Mouse (Mus musculus): ENCODE measurements around the gene Mmp28.
A peak's percentile ranks its signal among the peaks of the same experiment; 100 is the strongest.

The Mmp28 gene

DNA sequence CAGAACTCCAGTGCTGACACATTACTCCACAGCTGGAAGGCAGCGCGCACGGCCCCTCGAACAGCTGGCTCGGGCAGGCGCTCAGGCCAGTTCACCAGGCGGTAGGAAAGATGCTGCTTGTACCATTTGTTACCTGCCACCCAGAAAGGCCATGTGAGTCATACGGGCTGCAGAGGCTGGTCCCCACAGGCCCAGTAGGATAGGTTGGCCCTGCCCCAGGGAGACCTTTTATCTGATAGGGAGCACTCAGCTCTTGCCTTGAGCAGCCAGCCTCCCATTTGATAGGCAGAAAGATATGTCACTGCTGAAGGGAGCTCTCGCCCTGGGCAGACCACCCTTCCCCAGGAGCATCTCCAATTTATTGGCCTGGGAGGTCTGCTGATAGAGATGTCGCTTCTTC is 15.3 kb downstream of the Mmp28 start:
- DNase-seq, result no peak

DNA sequence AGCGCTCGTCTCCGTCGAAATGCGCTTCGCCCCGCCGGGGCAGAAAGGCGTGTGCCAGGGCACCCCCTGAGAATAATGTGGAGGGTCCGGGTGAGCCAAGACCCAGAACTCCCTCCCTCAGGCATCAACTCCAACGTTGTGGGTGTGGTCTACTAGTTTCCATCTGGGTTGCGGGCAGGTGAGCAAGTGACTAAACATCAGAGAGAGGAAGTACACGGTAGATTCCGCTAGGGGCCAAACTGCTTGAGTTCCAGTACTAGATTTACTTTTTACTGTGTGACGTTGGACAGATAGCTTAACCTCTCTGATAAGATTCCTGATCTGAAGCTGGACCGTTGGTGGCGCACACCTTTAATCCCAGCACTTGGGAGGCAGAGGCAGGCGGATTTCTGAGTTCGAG is 17.9 kb downstream of the Mmp28 start:
- no peak for DNase-seq

DNA sequence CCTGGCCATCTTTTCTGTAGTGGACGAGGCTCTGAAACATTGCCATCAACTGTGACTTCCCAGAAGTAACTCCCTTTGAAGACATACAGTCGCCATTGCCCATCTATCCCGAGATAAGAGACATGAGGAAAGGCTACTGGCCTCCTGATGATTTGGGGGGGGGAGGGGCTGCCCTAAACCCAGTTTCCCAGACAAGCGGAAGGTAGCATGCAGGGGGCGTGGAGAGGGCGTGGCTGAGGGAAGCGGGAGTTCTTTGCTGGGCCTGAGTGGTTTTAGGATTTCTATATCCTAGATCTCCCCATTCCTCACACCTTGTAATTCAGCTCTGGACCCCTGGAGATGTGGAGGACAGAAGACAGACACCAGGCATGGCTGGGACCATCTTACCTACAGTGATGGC is 19.0 kb downstream of the Mmp28 start:
- no peak for DNase-seq

DNA sequence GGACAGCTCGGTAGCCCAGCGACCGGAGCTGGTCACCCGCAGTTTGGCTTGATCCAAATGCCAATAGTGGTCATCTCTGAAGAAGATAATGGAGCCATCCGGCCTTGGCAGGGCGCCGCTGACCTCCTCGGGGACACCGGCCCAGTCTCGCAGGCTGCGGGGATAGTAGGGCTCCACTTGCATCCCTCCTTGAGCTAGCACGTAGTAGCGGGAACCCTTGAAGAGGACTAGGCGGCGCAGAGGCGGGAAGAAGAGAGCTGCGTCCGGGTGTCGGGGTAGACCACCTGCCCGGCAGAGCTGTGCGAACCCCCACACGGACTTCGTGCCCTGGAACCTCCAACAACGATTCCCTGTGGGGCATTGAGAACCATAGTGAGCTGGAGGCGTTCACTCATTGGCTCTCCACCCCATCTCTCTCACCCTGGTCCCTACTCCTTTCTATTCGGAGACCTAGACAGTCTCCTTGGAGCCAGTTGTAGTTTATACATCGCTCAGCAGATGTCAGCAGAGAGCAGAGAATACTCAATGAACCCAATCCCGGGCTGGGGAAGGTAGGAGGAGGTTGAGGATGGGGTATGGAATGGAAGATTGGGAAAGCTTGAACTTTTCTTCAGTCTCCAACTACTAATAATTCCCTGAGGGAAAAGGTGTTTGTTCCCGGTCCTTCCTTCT is 20.1 kb downstream of the Mmp28 start:
- peak in 1 of 2 experiments; percentile 65 for DNase-seq

DNA sequence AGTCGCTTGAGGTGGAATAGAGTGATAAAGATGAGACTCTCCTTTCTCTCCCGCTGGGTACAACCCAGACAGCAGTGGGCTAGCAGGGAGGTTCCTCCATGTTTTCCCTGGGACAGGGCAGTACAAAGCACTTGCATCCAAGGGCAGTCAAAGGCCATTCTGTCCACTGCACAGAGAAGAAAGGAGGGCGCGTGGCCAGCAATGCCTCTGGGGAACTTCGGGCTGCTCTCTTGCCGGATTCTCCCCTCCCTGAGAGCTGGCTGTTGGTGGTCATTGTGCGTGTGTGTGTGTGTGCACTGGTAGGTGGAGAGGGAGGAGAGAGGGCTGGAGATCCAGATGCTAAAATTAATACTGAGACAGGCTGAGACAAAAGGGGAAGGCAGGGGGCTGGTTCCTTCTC is 21.6 kb downstream of the Mmp28 start:
- no peak for DNase-seq

DNA sequence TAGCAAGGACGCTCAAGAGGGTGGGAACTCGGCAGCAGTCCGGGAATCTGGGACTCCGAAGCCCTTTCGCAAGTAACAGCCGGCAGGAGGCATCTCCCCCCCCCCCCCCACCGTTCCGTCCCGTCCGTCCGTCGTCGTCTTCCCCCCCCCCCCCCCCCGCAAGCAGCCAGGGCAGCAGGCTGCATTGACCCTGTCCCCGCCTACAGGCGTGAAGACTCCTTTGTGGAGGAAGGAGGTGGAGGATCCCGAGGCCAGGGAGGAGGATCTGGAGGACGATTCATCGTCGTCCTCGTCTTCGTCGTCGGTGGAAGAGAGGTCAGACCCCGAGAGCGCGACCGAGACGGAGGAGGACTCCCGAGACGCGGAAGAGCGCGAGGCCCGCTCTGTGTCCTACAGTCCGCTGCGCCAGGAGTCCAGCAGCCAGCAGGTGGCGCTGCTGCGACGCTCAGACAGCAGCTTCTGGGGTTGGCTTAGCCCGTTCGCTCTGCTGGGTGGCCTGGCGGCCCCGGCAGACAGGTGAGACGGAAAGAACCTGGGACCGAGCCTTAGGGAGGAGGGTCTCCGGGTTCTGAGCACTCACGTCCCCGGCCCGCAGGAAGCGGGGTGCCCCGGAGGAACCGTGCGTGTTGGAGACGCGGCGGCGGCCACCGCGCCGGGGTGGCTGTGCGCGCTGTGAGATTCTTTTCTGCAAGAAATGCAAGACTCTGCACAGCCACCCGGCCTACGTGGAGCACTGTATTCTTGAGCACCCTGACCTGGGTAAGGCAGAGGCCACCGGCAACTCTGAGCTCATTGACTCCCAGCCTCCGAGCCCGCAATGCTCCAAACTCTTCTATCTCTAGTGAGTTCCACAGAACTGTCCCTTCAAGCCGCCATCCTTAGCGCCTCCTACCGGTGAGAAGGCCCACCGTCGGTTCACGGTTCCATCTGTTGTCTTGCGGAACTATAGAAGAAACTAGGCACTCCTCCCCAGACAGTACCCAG is 22.5 kb downstream of the Mmp28 start:
- peak; percentile 75 to 87 for DNase-seq

DNA sequence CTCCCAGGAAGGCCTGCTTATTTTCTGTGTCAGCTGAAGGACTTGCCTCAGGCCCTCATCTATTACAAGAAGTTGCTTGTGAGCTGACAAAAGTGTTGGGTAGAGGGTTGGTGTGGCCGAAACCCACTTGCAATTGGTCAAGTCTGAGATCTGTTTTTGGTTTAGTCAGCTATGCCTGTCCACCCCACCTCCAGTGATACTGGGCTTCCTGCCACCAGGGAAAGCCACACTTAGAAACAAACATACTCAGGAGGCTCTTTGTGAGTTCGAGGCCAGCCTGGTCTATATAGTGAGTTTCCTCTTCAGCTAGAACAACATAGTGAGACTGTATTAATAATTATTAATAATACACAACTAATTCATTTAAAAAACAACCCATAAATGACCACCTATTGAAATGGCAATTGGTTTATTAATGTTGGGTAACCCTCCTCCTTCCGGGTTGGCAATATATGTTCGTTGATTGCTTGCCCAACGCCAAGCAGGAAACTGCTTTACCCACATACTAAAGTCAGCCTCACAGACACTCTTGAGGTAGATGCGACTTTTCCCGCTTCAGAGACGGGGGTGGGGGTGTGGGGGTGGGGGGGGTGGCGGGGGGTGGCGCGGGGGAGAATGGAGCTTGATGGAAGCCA is 23.3 kb downstream of the Mmp28 start:
- no peak for DNase-seq

DNA sequence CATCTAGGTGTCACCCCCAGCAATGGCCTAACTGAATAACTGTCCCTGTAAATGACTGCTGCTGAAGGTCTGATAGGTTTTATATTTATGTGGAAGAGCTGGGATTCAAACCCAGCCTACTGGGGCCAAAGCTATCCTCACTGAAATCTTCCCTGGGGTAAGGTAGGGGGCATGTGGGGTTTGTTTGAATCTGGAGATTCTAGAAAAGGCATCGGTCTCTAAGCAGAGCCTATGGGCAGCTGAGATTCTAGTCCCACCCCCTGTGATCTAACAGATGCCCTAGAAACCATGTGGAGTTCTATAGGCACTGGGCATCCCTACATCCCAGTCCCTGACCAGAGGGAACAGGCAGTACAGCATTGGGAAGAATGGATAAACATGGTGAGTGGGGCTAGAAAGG is 25.5 kb downstream of the Mmp28 start, which contains the start of gene 1700020L24Rik:
Gene 1700020L24Rik (plus strand): TSS at position 301 of the 400 bp plus-strand sequence.
- no peak for DNase-seq

DNA sequence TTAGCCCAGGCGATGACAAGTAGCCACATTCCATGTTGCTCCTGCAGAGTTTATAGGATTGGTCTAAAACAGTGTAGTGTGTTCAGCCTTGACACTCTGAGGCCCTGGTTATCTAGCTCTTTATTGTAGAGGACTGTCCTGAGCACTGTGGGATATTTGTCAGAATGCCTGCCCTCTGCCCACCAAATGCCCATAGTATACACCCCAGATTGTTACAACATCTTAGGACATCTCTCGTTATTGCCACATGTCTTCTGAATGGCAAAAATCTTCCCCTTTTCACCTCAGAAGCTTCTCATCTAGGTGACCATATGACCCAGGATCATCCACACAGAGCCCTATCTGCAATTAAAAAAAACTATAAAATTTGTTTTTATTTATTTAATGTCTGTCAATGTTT is 30.3 kb downstream of the Mmp28 start:
- DNase-seq, result no peak

DNA sequence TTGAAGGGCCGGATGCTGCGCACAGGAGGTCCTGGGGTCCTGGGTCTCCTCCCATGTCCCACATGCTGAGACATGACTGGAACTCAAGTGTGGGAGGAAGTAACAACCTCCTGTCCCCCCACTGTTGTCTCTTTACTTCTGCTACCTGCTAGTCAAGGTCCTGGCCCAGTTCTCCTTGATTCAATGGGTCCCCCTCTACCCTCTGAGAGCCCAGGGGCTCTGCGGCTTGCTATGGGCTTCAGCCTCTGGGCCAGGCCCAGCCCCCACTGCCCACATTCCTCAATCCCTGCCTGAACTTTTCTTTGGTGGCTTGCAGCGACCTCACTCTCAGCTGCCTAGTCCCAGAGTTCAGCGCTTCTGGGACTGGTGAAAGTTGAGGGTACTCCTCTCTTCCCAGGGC is 33.5 kb downstream of the Mmp28 start, which contains the start of gene Gas2l2:
Gene Gas2l2 (minus strand): TSS at position 101 of the 400 bp plus-strand sequence.
- DNase-seq, result no peak

DNA sequence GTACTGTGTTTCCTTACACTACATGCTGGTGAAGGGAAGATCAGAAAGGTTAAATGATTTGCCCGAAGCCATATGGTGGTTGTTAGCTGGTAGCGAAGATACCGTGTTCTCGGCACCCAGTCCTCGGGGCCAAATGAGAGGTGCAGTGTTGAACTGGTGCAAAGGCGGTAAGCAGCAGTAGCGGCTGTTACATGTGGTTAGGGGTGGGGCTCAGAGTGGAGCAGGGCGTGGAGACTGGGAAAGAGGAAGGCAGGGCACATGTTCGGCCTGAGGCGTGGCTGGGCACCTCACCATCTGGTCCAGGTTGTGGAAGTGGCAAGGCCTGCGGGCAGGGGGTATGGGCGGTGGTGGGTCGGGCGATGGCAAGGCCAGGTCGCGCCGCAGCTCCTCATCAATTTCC is 35.9 kb downstream of the Mmp28 start:
- no peak for DNase-seq

DNA sequence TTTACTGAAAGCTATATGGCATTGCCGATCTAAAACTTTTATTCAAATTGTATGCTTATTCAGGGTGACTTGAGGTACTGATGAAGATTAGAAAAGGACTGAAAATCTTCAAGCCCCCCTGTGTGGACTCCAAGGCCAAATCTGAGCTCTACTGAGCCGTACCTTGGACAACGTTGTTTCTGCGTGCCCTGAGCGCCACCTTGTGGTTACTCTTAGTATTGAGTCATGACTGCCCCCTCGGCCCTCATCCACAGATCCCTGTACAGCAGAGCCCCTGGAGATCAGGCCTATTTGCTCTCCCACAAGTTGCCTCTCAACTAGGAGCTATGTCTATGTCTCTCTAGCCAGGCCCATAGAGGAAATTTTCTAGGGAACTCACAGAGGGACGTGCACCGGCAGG is 38.2 kb downstream of the Mmp28 start:
- DNase-seq, result peak in 1 of 2 experiments; percentile 66

DNA sequence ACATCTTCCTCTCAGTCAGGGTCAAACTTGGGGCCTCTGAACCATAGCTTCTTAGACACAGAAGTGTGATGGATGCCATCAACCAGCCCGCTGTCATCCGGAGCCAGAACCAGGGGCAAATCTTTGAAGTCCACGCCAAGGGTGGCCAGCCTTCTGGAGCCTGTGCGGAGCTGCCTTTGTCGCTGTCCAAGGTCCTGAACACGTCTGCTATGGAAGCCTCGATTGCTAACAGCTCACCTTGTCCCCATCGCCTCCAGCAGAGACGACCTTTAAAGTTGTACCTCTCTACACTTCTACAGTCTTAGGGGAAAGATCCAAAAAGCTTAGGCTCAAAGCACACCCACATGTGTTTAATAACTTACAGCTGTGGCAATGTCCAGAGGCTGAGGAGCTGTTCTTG is 41.6 kb downstream of the Mmp28 start:
- DNase-seq, result peak in 1 of 2 experiments; percentile 59

DNA sequence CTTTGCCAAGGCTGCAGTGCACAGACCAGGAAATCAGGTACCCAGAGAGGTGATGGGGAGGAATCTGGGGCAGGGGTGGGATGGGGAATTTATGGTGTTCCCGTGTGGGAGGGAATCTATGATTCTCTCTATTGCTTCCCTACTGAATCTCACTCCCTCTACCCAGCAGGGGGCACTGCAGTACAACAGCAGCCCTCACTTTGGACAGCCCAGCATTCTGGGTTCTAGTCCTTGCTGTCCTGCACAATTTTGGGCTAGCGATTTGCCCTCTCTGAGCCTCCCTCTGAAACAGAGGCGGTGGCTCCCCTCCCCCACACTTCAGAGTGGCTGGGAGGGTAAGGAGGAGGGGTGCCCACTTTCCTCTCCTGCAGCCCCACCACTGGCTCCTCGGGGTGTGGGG is 42.5 kb downstream of the Mmp28 start:
- no peak for DNase-seq

DNA sequence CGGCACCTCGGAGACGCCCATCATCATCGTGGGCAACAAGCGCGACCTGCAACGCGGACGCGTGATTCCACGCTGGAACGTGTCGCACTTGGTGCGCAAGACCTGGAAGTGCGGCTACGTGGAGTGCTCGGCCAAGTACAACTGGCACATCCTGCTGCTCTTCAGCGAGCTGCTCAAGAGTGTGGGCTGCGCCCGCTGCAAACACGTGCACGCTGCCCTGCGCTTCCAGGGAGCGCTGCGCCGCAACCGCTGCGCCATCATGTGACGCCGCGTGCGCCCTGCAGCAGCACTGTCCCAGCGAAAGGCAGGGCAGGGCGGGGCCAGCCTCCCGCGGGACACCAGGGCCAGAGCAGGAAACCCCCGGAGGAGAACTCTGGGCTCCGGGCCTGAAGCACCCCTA is 44.3 kb downstream of the Mmp28 start:
- DNase-seq, result no peak

DNA sequence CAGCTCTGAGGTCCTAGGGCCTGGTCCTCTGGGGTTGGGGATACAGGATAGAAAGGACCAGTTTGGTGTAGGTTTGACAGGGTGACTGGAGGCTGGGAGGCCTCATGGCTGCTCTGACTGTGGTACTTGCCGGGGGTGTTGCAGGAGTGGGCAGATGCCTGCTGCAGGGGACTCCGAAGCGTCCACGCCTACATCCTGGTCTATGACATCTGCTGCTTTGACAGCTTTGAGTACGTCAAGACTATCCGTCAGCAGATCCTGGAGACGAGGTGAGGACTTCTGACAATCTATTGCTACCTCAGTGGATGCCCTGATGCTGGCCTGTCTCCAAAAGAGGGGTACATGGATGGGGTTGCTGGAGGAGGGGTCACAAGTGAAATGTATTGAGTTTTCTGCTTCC is 45.2 kb downstream of the Mmp28 start:
- no peak for DNase-seq

DNA sequence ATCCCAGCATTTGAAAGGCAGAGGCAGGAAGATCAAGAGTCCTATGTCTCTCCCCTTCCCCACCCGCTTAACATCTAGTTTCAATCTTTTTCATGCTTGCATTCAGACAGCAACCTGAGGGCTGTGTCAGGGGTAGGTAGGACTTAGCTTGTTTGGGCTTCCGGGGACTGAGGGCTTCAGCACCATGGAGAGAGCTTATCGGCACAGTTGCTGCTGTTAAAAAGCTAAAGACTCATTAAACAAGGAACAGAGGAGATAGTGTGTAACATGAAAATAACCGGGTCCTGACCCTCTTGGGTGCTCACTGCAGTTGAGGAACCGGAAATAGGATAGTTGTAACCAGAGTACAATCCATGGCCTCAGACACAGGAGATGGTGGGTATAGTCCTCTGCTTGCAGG is 45.8 kb downstream of the Mmp28 start:
- peak in 1 of 2 experiments; percentile 27 for DNase-seq

DNA sequence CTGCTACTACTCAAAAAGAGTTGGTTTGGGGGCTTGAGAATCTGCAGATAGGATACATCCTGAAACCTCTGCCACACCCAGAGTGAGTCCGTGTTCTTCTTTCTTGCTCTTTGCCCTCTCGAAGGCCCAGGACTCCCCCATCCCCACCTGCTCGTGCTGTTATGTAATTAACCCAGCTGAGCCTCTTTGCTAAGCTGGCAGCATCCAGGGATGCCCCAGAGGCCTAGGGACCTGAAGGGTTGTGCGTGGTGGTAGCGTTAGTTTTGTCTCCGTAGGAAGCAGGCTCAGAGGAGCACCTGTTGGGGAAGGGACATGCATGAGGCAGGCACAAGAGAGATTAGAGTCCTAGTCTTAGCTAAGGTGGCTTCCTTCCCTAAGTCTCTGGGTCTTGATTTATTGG is 52.4 kb downstream of the Mmp28 start:
- DNase-seq, result no peak

DNA sequence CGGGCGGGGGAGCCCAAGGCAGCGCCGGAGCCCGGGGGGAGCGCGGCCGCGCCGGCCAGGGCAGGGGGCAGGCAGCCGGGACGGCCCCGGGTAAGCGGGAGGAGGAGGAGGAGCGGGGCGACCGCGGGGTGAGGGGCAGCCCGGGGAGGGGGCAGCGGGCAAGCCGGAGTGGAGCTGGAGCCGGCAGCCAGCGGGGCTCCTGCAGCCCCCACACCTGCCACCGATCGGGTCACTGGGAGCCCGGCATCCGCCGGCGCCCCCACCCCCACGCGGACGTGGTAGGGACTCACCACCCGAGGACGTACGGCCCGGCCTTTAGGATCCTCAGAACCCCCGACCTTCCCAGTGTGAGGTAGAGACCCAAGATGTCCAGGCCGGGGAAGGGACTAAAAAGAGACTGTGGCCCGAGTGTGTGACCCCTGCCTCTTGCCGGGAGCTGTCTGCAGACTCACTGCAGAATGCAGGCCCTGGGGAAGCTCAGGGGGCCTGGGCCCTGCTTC is 53.0 kb downstream of the Mmp28 start:
- no peak for DNase-seq

DNA sequence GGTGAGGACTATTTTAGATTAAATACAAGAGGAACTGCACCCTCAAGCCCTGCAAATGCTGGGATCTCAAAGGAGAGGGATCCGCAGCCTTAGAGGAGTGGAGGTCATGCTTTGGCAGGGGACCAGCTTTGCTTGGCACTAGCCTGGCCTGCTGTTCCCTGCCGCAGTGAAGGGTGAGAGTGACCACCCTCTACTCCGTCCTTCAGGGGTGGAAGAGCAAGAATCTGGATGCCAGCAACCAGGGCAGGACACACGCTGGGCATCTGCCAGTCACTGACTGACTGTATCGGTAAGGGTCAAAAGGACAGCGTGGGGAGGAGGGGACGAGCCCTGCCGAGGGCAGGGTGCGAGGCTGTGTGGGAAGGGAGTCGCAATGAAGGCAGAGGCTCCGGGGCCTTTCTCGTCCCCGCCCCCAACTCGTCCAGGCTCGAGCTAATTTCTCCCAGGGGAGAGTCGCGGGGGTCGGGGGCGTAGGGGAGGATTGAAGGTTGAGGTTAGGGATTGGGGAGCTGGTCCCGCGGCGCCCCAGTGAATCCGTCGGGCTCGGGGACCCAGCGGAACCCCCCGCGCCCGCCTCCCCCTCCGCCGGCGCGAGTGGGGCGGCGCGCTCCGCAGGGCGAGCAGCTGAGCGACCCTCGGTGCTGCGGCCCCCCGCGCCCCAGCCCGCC is 53.6 kb downstream of the Mmp28 start, which contains the start of gene Rasl10b:
Gene Rasl10b (plus strand): TSS at position 51 of the 668 bp plus-strand sequence.
- DNase-seq, result no peak

DNA sequence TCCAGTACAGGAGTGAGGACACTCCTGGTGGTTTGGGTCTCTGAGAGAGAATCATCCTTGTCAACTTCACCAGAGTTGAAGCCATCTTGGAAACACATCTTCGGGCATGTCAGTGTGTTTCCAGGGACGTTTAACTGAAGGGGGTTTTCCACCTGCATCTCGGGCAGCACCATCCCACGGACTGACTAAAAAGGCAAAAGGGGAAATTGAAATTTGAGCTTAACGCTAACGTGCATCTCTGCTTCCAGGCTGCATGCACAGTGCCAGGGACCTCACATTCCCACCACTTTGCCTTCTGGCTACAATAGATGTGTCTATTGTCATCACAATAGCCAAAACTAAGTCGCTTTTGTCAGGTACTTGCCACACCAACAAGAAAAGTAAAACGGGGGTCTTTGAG is 54.6 kb downstream of the Mmp28 start:
- DNase-seq, result no peak

DNA sequence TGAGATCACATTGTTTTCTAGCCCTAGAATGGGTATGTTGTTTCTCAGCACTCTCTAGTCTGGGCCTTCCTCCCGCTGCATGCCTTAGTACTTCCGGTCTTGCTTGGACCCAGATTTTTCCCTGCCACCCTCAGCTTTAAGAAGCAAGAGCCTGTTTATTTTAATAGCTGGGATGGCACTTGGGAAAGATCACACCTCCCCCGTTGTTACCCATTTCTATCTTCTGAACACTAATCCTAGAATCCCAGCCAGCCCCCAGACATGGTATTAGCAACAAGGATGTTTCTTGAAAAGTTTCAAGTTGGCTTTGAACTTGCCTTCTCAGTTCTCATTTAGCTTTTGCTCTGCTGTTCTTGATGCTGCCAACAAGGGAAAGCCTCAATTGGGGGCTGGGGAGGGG is 56.5 kb downstream of the Mmp28 start:
- no peak for DNase-seq

DNA sequence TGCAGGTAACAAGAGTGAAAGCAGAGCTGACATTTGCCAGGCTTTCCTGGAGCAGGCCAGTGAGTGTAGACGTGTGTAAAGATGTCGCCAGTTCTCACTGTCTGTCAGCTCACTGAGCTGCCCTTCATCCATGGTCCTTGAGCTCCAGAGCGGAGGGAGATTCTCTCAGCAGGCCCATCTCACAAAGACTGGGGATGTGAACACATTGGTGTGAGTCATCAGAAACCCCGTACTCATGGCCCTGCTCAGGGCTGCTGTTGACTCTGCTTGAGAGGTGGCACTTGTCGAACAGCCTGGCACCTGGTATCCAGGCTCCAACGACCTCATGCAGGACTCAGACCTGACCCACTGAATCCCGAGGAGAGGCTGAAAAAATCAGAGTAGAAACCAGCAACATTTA is 59.1 kb downstream of the Mmp28 start:
- DNase-seq, result no peak
